Mouse (Mus musculus): ENCODE data around the gene 9430097D07Rik. TPM values are rescaled to one million over a fixed set of nuclear protein-coding genes. Genes with fewer than 3 reads are reported as not detected.

9430097D07Rik gene
- polyA plus RNA-seq, 1 experiment from 2014 or later = 0.29 TPM

DNA sequence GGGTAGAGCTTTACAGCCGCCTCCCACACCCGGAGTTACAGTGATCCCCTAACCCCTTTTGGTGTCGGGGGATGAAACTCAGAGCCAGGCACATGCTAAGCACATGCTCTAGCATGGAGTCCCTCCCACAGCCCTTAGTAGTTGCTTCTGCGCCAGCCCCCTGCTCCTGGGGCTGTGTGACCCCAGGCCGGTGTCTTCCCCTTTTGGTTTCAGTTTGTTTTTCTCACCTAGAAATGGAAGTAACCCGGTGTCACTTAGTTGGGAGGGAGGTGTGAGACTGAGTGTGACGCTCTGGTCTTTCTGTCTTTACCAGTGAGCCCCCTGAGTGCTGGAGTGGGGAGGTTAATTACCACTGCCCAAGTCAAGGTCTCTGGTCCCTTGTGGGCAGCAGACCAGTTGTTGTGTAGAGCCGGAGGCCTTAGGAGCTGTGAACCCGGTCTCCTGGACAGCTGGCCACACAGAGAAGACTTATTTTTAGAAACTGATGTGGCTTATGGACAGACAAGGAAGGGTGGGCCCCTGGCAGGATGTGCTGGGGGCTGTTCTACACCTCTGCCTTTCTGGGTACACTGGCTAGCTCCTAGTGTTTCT is 12.3 kb upstream of the 9430097D07Rik start:
- DNase-seq (no peak), ATAC-seq (ENCODE audit: low FRiP score, low TSS enrichment) (no peak)
- Histone ChIP-seq H3K27me3 (ENCODE audit: control insufficient read depth, insufficient read depth, low read length) (no peaks in the 10 kb centered on the region), H3K4me2 (ENCODE audit: low read length) (peak overlapping the region; percentile 67), H3K4me3 (replicated peaks; ENCODE audit: low read depth, low read length) (peak overlapping the region; percentile 49), H3K36me3 (ENCODE audit: control insufficient read depth, insufficient read depth, low read length) (no peaks in the 10 kb centered on the region), H3K27ac (replicated peaks; ENCODE audit: low read depth, low read length) (no peak overlapping the region), H3K9ac (replicated peaks; ENCODE audit: low read length) (peak overlapping the region; percentile 60), H3K4me1 (ENCODE audit: control insufficient read depth, insufficient read depth, low read length) (peaks cover 16% of the 10 kb centered on the region), H3K9me3 (ENCODE audit: control insufficient read depth, low read length) (no peaks in the 10 kb centered on the region)
- 56% methylated on average over 9 of the region's 9 CpGs for WGBS

DNA sequence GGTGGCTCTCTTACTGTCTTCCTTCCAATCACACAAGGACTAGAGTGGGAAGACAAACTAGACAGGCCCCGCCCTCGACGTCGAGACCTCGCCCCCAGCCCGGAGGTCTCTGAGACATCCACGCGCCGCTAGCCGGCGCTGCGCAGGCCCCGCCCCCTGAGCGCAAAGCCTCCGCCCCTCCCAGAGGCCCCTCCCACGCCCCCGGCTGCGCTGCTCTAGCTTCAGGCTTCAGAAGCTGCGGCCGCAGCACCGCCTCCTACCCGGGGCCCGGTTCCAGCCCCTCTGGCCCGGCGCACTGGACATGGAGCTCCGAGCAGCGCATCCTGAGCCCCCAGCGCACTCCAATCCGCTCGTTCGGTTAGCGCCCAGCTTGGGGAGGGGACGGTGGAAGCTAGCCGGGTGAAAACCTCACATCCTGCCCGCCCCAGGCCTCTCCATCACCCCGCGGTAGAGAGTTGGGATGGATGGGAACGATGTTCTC is 11.4 kb upstream of the 9430097D07Rik start, which contains the start of gene St6galnac4:
Gene St6galnac4 (plus strand): TSS at position 225 of the 481 bp plus-strand sequence.
- Histone ChIP-seq H3K36me3 (ENCODE audit: control insufficient read depth, insufficient read depth, low read length) (no peaks in the 10 kb centered on the region), H3K27me3 (ENCODE audit: control insufficient read depth, insufficient read depth, low read length) (no peaks in the 10 kb centered on the region), H3K9ac (replicated peaks; ENCODE audit: low read length) (peak within 1 kb of the TSS; percentile 60), H3K4me1 (ENCODE audit: control insufficient read depth, insufficient read depth, low read length) (peaks cover 18% of the 10 kb centered on the region), H3K27ac (replicated peaks; ENCODE audit: low read depth, low read length) (0 out of 2 replicates have a peak within 1 kb of the TSS, but pooled peaks have one; percentile 49), H3K4me3 (replicated peaks; ENCODE audit: low read depth, low read length) (peak within 1 kb of the TSS; percentile 49), H3K9me3 (ENCODE audit: control insufficient read depth, low read length) (no peaks in the 10 kb centered on the region), H3K4me2 (ENCODE audit: low read length) (peak within 1 kb of the TSS; percentile 67)
- under 1% methylated on average over 38 of the region's 38 CpGs for whole genome bisulfite sequencing
- ATAC-seq (ENCODE audit: low FRiP score, low TSS enrichment) (peak; percentile 73), DNase-seq (peak; percentile 95)

DNA sequence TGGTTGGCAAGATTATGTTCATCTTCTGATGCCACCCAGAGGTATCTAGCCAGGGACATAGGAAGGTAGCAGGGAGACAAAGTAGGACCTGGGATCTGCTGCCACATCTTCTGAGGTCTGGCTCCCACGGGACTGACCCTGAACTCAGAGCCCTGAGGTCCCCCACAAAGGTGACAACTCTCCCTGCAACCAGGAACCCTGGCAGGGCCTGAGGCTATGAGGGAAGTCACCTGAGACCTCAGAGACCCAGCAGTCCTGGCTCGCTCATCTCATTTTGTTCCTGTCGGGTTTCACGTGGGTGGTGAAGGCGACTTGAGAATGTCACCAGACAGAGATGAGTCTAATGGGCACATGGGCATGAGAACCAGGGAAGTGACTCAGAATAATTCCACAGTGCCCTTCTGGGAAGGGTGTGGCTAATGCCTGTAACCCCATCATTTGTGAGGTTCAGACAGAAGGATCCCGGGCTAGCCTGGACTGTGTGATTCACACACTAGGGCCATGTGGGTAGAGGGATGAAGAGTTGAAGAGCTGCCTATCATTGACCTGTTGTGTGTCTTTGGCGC is 9.7 kb upstream of the 9430097D07Rik start:
- peaks cover 18% of the 10 kb centered on the region for H3K4me1 ChIP-seq (ENCODE audit: control insufficient read depth, insufficient read depth, low read length)
- no peak overlapping the region for H3K4me2 ChIP-seq (ENCODE audit: low read length)
- 83% methylated on average over 7 of the region's 7 CpGs for WGBS
- no peaks in the 10 kb centered on the region for H3K27me3 ChIP-seq (ENCODE audit: control insufficient read depth, insufficient read depth, low read length)
- ATAC-seq (ENCODE audit: low FRiP score, low TSS enrichment) (no peak), DNase-seq (no peak)
- H3K9me3 ChIP-seq (ENCODE audit: control insufficient read depth, low read length) = no peaks in the 10 kb centered on the region
- H3K36me3 ChIP-seq (ENCODE audit: control insufficient read depth, insufficient read depth, low read length) = no peaks in the 10 kb centered on the region
- H3K9ac ChIP-seq (replicated peaks; ENCODE audit: low read length) = no peak overlapping the region
- no peak overlapping the region for H3K4me3 ChIP-seq (replicated peaks; ENCODE audit: low read depth, low read length)
- H3K27ac ChIP-seq (replicated peaks; ENCODE audit: low read depth, low read length) = no peak overlapping the region

DNA sequence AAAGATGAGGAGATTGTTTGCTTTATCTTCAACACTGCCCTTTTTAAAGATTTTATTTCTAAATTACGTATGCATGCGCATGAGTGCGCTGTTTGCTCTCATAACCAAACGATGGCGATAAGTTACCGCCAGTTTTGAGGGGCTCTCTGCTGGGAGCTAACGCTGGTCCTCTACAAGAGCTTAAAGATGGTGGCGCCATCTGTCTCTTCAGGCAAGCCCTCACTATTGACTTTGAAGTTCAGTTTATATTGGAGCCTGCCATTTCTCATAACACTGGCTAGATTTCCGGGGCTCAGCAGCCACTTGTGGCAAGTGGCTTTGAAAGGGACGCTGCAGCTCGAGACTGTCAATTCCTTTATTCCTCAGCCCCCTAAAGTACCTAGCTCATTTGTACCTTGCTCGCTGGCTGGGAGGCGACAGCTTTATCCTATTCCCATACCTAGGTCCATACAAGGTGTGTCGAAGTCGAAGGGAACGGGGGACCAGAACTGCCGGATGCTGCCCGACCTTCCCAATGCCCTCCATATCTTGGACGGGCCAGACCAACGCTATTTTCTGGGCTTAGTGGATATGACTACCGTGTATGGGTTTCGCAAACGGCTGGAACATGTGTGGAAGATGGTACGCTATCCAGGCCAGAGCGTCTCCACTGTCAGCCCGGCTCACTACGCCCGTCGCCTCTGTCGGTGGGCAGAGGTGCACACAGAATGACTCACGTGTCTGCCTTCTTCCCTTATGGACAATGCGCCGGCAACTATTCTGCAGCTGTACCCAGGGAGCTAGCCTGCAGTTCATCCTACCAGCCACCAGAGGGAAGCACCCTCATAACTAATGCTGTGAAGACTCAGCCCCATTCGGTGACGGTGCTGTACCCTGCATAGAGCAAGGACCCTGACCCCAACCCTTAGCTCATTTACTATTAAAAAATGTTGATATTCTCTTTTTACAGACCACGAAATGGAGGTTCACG is 7.6 kb upstream of the 9430097D07Rik start:
- Histone ChIP-seq H3K36me3 (ENCODE audit: control insufficient read depth, insufficient read depth, low read length) (no peaks in the 10 kb centered on the region), H3K4me2 (ENCODE audit: low read length) (peak overlapping the region; percentile 49), H3K4me1 (ENCODE audit: control insufficient read depth, insufficient read depth, low read length) (peaks cover 18% of the 10 kb centered on the region), H3K9me3 (ENCODE audit: control insufficient read depth, low read length) (no peaks in the 10 kb centered on the region), H3K9ac (replicated peaks; ENCODE audit: low read length) (peak overlapping the region; percentile 9; the same call in 1 of the 2 replicates), H3K27me3 (ENCODE audit: control insufficient read depth, insufficient read depth, low read length) (peaks cover 2% of the 10 kb centered on the region; the same call in 1 of the 2 replicates), H3K27ac (replicated peaks; ENCODE audit: low read depth, low read length) (peak overlapping the region; percentile 4; the same call in 1 of the 2 replicates), H3K4me3 (replicated peaks; ENCODE audit: low read depth, low read length) (peak overlapping the region; percentile 20; the same call in 1 of the 2 replicates)
- DNase-seq (peak; percentile 93), ATAC-seq (ENCODE audit: low FRiP score, low TSS enrichment) (peak; percentile 81)
- 13% methylated on average over 37 of the region's 37 CpGs for WGBS

DNA sequence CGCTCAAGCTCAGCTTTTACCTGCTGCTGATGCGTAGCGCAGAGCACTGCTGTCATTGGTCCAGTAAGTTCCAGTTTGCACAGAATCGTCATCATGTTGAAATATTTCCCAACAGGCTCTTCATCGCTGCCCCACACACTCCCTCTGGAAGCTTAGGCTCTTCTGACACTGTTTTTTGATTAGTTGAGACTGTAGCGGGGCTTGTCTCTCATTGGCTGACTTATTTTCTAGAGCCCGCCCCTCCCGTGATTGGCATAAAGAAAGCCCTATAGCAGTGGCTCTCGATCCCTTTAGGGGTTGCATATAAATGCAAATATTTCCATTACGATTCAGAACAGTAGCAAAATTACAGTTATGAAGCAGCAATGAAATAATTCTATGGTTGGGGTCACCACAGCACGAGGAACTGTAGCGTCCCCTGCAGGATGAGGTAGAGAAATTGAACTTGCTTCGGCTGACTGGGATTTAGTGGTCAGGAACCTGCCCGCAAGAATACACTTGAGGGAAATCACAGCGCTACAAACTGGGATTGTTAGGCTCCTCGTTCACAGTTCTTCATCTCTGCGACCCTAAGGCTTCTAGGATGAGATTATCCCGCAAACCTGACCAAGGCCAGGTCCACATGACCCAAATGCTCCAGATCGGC is 6.1 kb upstream of the 9430097D07Rik start:
- Histone ChIP-seq H3K4me3 (replicated peaks; ENCODE audit: low read depth, low read length) (peak overlapping the region; percentile 27), H3K27ac (replicated peaks; ENCODE audit: low read depth, low read length) (0 out of 2 replicates have a peak overlapping the region, but pooled peaks have one; percentile 13), H3K9ac (replicated peaks; ENCODE audit: low read length) (no peak overlapping the region; the same call in 1 of the 2 replicates), H3K4me2 (ENCODE audit: low read length) (peak overlapping the region; percentile 50), H3K27me3 (ENCODE audit: control insufficient read depth, insufficient read depth, low read length) (peaks cover 14% of the 10 kb centered on the region; the same call in 1 of the 2 replicates), H3K9me3 (ENCODE audit: control insufficient read depth, low read length) (no peaks in the 10 kb centered on the region), H3K4me1 (ENCODE audit: control insufficient read depth, insufficient read depth, low read length) (peaks cover 6% of the 10 kb centered on the region), H3K36me3 (ENCODE audit: control insufficient read depth, insufficient read depth, low read length) (no peaks in the 10 kb centered on the region)
- DNase-seq (peak; percentile 86), ATAC-seq (ENCODE audit: low FRiP score, low TSS enrichment) (peak; percentile 59; the same call in 1 of the 2 replicates)
- WGBS = 32% methylated on average over 19 of the region's 19 CpGs

DNA sequence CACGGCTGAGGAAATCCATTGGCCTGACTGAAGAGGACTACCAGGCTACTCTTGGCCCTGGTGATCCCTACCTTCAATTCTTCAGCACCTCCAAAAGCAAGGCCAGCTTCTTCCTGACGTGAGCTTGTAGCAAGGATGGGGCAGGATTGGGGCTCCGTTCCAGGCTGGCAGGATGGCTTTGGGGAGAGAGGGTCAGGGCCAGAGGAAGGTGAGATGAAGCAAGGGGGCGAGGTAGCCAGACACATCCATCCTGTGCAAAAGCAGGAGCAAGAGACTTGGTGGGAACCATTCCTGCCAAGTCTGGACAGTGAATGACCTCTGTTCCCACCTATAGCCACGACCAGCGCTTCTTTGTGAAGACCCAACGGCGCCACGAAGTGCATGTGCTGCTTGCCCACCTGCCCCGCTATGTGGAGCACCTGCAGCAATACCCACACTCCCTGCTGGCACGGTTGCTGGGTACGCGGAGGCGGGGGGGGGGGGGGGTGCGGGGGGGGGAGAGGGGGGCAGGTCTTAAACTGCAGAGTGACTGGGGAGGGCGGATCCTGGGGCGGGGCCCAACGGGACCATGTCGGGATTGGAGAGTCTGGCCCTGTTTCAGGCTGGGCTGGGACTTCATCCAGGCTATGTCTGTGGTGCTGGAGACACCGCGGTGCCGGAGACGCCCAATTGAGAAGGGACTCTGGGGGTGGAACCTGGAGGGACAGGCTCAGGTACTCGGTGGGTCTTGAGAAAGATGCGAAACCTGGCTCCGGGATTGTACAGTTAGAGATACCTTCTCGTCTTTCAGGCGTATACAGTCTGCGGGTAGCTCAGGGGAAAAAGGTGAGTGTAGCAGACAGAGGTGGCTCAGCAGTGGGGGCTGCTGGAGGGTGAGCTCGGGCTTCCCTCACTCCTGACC is 2.9 kb upstream of the 9430097D07Rik start:
- Histone ChIP-seq H3K36me3 (ENCODE audit: control insufficient read depth, insufficient read depth, low read length) (peaks cover 2% of the 10 kb centered on the region; the same call in 1 of the 2 replicates), H3K27me3 (ENCODE audit: control insufficient read depth, insufficient read depth, low read length) (peaks cover 14% of the 10 kb centered on the region; the same call in 1 of the 2 replicates), H3K9me3 (ENCODE audit: control insufficient read depth, low read length) (no peaks in the 10 kb centered on the region), H3K4me1 (ENCODE audit: control insufficient read depth, insufficient read depth, low read length) (peaks cover 10% of the 10 kb centered on the region; the same call in 1 of the 2 replicates), H3K9ac (replicated peaks; ENCODE audit: low read length) (no peak overlapping the region; the same call in 1 of the 2 replicates), H3K4me2 (ENCODE audit: low read length) (no peak overlapping the region), H3K4me3 (replicated peaks; ENCODE audit: low read depth, low read length) (no peak overlapping the region), H3K27ac (replicated peaks; ENCODE audit: low read depth, low read length) (no peak overlapping the region)
- ATAC-seq (ENCODE audit: low FRiP score, low TSS enrichment) = no peak
- WGBS = 43% methylated on average over 25 of the region's 30 CpGs
- DNase-seq = no peak

DNA sequence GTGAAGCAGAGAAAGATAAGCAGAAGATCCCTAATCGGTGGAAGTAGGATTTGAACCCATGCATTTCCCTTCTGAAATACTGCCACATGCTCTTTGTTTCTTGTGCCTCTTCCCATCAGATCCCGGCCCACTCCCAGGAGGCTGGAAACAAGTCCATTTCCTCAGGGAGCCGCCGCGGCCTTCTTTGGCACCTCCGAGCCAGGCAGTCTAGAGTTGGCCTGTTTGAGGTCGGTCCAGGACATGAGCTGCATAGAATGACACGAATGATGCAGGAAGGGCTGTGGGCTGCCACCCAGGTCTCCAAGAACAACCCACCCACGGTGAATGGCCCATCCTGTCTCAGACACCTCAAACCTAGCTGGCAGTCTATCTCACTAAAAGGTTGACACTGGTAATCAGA is 1.0 kb upstream of the 9430097D07Rik start:
- Histone ChIP-seq H3K27ac (replicated peaks; ENCODE audit: low read depth, low read length) (no peak overlapping the region), H3K27me3 (ENCODE audit: control insufficient read depth, insufficient read depth, low read length) (peaks cover 14% of the 10 kb centered on the region; the same call in 1 of the 2 replicates), H3K9me3 (ENCODE audit: control insufficient read depth, low read length) (no peaks in the 10 kb centered on the region), H3K4me1 (ENCODE audit: control insufficient read depth, insufficient read depth, low read length) (peaks cover 8% of the 10 kb centered on the region), H3K4me2 (ENCODE audit: low read length) (peak overlapping the region; percentile 96; the same call in 1 of the 2 replicates), H3K36me3 (ENCODE audit: control insufficient read depth, insufficient read depth, low read length) (peaks cover 15% of the 10 kb centered on the region; the same call in 1 of the 2 replicates), H3K4me3 (replicated peaks; ENCODE audit: low read depth, low read length) (no peak overlapping the region), H3K9ac (replicated peaks; ENCODE audit: low read length) (no peak overlapping the region)
- WGBS = 92% methylated on average over 9 of the region's 9 CpGs
- DNase-seq (no peak), ATAC-seq (ENCODE audit: low FRiP score, low TSS enrichment) (no peak)
